Mouse (Mus musculus): ENCODE results near the gene Eif4a3.

Eif4a3 gene

GRCm38 (mm10) chr11:119299391-119300245 is at the start of gene Eif4a3:
Gene Eif4a3 (minus strand): TSS chr11:119300089.
- peak; percentile 94 for DNase-seq (ENCODE audit: extremely low spot score, low read depth, low spot score)

DNA sequence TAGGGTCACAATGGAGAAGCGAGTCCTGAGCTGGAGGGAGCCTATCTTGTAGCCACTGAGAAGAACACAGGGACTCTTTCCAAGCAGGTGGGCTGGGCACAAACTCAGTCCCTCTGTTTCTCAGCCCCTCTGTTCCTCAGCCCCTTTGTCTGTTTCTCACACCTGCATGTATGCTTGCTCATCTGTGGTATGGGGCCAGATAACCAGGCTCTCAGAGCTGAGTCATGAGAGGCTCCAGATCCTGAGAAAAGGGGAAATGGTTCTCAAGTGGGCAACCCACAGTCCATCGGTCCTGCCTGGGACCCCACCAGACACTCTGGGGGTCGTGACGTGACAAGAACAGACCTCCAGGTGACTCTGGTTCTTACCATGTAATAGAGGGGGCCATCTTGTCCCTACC is 47.2 kb upstream of the Eif4a3 start:
- DNase-seq (ENCODE audit: extremely low spot score, low read depth, low spot score), result no peak

DNA sequence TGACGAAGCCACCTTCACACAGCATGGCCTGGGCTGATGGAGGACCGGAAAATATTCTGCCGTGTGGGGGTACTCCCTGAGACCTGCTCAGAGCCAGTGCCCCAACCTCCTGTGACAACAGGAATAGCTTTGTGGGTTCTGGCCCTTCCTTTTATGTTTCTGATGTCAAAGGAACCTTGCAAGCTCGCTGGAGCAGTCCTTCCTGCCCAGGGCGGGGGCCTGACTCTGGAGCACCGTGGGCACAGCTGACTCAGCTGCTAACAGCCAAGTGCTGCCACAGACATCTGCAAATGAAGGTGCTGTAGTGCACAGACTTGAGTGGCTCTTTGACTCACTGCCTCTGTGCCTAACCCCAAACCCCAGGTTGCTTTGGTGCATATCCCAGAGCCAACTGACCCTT is 45.0 kb upstream of the Eif4a3 start:
- DNase-seq (ENCODE audit: extremely low spot score, low read depth, low spot score), result no peak

DNA sequence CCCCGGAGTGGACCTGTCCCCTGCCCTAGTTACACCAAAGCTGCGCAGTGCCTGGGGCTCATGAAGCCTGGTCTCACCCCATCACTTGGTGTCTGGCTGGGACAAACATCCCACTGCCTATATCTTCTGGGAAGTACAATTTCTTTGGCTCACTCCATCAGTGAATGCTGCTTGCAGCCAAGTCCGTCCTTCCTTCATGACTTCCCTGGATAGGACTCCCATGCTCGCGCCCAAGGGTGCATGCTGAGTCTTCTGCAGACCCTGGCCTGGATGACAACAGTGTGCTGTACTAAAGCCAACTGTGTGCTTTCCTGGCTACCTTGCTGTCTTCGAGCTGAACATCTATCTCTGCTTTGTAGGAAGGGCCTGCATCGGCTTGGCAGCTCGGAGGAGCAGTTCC is 44.3 kb upstream of the Eif4a3 start:
- DNase-seq (ENCODE audit: extremely low spot score, low read depth, low spot score), result no peak

- peak; percentile 70 for DNase-seq (ENCODE audit: extremely low spot score, low read depth, low spot score)
These were observed 39.7 kb upstream of the Eif4a3 start for GRCm38 (mm10) chr11:119339637-119340036.

DNA sequence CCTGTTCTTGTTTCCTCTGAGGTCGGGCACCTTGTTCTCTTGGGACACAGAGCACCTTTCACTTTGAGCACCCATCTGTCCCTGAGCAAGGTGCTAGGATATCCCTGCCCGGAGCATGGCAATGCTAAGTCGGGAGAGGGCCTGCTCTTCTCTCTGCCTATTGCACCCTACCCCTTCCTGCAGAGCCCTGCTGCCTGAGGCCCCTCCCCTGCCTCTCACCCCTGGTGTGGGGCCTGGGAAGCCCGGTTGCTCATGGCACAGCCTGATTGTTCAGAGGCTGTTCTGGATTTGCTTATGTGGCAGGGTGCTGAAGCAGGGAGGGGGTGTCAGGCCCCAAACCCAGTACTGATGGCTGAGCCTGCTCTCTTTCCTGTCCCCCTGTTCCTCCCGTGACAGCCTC is 39.3 kb upstream of the Eif4a3 start:
- no peak for DNase-seq (ENCODE audit: extremely low spot score, low read depth, low spot score)

DNA sequence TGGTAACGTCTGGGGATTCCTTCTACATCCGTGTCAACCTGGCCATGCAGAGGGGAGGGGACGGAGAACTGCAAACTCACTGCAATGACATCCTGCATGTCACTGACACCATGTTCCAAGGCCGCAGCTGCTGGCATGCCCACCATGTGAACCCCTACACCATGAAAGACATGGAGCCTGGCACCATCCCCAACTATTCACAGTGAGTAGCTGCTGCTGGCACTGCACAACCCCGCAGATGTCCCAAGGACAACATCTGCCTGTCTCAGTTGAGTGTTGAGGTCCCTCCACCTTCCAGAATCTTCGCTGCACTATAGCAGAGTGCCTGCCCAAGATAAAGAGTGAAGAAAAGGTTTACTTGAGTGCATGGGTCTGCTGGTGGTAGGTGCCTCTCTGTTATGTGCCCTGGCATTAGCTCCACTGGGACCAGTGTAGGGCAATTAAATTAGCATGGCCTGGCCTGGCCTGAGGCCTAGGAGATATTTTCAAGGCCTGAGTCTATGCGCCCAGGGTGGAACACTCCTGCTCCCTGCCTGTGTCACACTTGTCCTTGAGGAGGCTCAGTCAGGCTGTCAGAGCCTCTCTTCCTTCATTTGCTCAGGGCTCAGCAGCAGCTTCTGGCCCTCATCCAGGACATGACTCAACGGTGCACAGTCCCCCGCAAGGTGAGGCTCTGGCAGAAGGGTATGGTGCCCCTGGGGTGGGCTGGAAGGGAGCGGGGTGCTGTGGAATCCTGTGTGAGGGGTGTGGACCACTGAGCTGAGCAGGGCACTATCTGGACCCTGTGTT is 38.6 kb upstream of the Eif4a3 start:
- no peak for DNase-seq (ENCODE audit: extremely low spot score, low read depth, low spot score)

DNA sequence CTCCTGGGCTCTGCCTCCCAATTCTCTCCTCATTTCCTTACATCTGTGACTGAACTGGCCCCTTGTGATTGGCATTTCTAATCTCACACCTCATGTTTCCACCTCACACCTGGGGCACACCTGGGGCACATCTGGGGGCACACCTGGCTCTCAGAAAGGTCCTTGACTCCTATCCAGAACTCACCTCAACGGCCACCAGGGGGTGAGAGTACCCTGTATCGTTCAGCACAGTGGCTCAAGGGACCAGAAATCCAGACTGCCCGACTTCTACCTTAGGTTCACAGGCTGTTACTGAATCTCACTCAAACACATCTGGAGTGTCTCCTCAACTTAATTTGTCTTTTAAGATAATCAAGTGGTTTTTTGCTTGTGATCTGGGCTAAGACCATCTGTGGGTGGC is 32.1 kb upstream of the Eif4a3 start:
- no peak for DNase-seq (ENCODE audit: extremely low spot score, low read depth, low spot score)

DNA sequence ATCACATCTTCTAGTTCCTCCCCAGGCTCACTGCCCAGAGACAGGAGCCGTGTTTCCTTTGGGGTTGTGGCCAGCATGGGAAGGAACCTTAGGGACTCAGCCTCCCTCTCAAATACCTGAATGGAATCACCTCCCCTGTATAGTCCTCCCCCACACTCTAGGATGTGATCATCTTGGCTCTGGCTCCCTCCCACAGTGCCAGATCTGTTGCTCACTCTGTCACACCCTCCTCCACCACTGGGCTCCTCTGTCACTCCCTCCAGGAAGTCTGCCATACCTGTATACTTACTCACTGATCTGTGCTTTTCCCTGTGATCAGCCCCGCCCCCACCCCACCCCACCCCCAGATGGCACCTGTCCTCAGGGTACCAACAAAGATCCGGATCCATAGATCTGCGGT is 30.7 kb upstream of the Eif4a3 start:
- DNase-seq (ENCODE audit: extremely low spot score, low read depth, low spot score), result no peak

GRCm38 (mm10) chr11:119325068-119325467 is 25.2 kb upstream of the Eif4a3 start:
- DNase-seq (ENCODE audit: extremely low spot score, low read depth, low spot score), result no peak

DNA sequence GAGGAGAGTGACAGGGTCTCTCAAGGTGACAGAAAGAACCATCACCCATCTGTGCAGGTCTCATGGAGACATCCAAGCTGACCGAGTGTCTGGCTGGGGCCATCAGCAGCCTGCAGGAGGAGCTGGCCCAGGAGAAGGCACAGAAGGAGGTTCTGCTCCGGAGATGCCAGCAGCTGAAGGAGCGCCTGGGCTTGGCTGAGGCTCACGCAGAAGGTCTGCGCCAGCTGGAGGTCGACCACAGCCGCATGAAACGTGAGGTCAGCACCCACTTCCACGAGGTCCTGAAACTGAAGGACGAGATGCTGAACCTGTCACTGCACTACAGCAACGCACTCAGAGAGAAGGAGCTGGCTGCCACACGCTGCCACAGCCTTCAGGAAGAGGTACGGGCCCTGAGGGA is 22.6 kb upstream of the Eif4a3 start:
- no peak for DNase-seq (ENCODE audit: extremely low spot score, low read depth, low spot score)

DNA sequence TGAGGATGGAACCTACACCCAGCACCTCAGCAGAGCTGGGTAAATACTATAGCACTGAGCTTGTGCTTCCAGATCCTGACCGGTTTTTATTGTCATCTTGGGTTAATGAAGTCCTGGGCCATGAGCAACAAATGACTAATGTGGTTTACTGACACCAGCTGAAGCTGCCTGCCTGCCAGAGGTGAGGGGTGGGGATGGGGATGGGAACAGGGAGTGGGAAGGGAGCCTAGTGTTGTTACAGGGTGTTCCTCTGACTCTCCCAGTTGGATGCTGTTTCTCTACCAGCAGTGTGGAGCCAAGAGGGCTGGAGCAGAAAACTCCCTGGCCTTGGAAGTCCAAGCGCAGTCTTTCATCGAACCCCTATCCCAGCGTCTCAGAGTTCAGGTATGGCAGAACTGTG is 16.8 kb upstream of the Eif4a3 start:
- no peak for DNase-seq (ENCODE audit: extremely low spot score, low read depth, low spot score)

DNA sequence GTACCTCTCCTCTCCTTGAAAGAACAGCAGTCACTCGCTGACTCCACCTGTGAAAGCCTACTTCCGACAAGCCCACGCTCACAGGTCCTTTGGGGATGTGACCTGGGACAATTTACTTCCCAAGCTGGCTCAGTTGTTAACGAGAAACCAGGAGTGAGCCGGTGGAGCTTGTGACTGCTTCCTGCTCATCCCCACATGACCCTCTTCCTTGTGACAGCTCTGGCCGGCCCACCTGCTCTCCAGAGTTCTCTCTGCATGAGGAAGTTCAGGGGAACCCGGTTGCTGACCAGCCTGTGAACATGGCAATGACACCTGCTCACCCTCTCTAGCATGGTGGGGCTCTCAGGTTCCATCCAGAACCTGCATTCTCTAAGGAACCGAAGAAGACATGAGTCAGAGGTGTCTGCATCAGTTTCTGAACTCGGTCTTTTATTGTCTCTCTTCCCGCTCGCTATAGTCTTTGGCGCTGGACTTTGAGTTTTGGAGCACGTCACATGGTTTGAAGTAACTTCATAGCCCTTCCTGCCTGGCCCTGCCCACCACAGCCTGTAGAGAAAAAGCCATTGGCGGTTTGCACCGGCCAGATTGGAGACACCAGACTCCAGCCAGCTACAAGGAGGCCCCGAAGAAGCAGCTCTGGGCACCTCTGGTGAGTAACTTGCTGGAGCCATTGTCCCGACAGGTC is 14.5 kb upstream of the Eif4a3 start:
- DNase-seq (ENCODE audit: extremely low spot score, low read depth, low spot score), result no peak

DNA sequence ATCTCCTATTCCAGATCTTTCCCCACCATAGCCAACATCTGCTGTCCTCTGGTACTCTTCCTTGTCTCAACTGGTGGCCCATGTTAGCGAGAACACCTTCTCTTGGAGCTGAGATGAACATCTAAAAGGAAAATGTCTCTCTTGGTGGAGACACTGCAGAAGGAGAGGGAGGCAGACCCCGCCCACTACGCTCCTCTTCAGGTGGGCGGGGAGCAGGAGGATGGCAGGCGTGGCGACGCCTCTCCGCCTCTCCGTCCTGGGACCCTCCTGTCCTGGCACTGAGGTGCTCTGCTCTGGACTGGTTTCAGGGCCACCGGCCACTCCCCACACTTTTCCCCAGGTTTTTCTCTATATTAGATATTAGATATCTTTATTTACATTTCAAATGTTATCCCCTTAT is 10.7 kb upstream of the Eif4a3 start:
- no peak for DNase-seq (ENCODE audit: extremely low spot score, low read depth, low spot score)

DNA sequence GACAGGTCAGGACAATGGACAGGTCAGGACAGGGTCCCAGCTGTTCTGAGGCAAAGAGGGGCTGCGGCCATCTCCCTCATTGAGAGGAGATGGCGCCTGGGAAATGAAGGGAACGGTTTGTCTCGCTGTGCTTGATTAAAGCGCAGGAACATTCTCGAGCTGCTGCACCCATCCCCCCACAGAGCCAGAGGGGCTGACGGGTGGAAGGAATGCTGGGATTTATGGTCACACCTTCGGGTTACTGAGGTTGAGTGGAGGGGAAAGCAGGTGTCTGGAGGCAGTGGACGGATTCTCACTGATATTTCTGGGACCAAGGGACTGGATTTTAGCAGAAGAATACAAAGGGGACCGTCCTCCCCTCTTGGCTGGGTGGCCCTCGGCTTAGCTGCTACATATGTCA is 8.0 kb upstream of the Eif4a3 start:
- DNase-seq (ENCODE audit: extremely low spot score, low read depth, low spot score), result no peak

DNA sequence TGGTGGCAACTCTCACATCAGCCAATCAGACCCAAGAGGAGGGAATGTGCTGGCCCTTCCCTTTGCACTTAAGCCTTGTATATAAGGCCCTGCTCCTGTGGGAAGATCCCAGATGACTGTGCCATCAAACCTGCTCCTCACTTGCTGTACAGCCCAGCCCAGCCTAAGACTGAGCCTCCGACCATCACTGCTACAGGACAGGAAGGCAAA is 7.7 kb upstream of the Eif4a3 start, which contains the start of gene Card14:
Gene Card14, plus strand, starts transcription at position 111 of the 210 bp plus-strand sequence.
- DNase-seq (ENCODE audit: extremely low spot score, low read depth, low spot score), result no peak

- no peak for DNase-seq (ENCODE audit: extremely low spot score, low read depth, low spot score)
These were observed 7.1 kb upstream of the Eif4a3 start for GRCm38 (mm10) chr11:119306762-119307657.

GRCm38 (mm10) chr11:119304904-119305712 is 5.2 kb upstream of the Eif4a3 start:
- DNase-seq (ENCODE audit: extremely low spot score, low read depth, low spot score), result no peak

DNA sequence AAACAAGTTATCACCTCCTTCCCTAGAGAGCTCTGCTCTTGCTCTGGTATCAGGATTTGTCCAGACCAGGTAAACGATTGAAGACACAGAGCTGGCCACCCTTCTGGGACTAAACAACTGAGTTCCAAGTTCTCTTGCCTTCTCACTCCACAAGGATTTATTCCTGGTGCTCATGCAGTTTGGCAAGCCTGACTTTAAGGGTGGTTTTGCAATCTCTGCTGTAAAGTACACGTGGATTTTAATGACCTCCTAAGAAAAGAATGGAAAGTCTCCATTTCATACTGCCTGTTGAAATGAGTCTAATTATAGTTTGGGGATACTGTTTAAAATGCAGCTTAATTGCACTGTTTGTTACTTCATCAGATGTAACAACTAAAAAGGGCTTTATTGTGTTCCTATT is 1.1 kb upstream of the Eif4a3 start:
- no peak for DNase-seq (ENCODE audit: extremely low spot score, low read depth, low spot score)

GRCm38 (mm10) chr11:119300246-119300935 is 502 bp upstream of the Eif4a3 start:
- no peak for DNase-seq (ENCODE audit: extremely low spot score, low read depth, low spot score)

Measured in hindlimb bud, embryonic 11.5 days (tissue).